In the genomic region with DNA sequence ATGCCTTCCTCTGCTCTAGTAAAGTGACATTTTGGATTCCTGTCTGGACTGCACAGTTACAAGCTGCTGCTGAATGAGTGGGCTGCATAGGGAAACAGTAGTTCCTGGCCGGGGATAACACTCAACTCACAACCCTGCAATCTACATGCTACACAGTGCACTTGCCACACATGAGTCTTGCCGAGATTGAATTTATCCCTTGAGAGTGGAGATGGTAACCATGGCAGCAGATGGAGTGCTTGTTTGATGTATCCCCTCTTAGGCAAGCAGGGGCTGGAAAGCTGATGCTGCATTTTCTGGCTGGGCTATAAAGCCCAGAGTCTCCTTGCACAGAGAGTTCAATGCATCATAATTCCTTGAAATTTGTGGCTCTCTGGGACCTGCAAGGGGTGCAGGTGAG, we compare ENCODE assay signal across 12 mouse cellular contexts.
DNase-seq lines count a peak whose midpoint lies in the region; ATAC-seq and TF ChIP-seq lines count a peak whose summit lies in the region.
"Had no signal": no experiment of that assay in that cellular context is flagged by ENCODE, and none has a peak within 500 bp of the region (broad histone marks: within the 10 kb centered on the region; RNA-seq: fewer than 3 reads in every experiment).

No protein-coding gene starts in this region.

- no peak for TF ChIP-seq CTCF in hindbrain, postnatal 0 days (IDR thresholded peaks at IDR 0.05; ENCODE audit: low read depth)

- no peak for DNase-seq in frontal cortex, postnatal 25 days (ENCODE audit: low spot score in 2 of 2)
- DNase-seq in hindbrain, postnatal 0 days (ENCODE audit: low spot score): peak; percentile 78
- DNase-seq in gastrocnemius, postnatal 36 days: no peak
- no peak for DNase-seq in c-Kit-positive CD71-positive TER-119-positive erythroid progenitor cells, embryonic 14.5 days (ENCODE audit: low spot score)
- DNase-seq in left cerebral cortex, postnatal 4 days: no peak
- DNase-seq: cerebellum, adult 11 months; heart, adult 18-20 months had no signal

- no peak overlapping the region for H3K4me2 ChIP-seq in forebrain, embryonic 12.5 days
- H3K4me2 ChIP-seq in hindbrain, postnatal 0 days (ENCODE audit: low read depth, low read length): no peak overlapping the region
- no peak overlapping the region for H3K4me2 ChIP-seq in neural tube, embryonic 12.5 days (replicated peaks)
- H3K4me2 ChIP-seq: limb, embryonic 15.5 days had no signal

- no peak overlapping the region for H3K4me3 ChIP-seq in forebrain, embryonic 12.5 days (replicated peaks)
- no peak overlapping the region for H3K4me3 ChIP-seq in hindbrain, postnatal 0 days (ENCODE audit: low read length)
- no peak overlapping the region for H3K4me3 ChIP-seq in neural tube, embryonic 12.5 days
- H3K4me3 ChIP-seq: limb, embryonic 15.5 days had no signal

- H3K9ac ChIP-seq in forebrain, embryonic 12.5 days: no peak overlapping the region
- H3K9ac ChIP-seq in hindbrain, postnatal 0 days (replicated peaks; ENCODE audit: low read length): no peak overlapping the region
- no peak overlapping the region for H3K9ac ChIP-seq in neural tube, embryonic 12.5 days
- H3K9ac ChIP-seq: limb, embryonic 15.5 days had no signal

- H3K9me3 ChIP-seq in forebrain, embryonic 12.5 days: no peaks in the 10 kb centered on the region
- H3K9me3 ChIP-seq in hindbrain, postnatal 0 days (ENCODE audit: low read length): no peaks in the 10 kb centered on the region
- H3K9me3 ChIP-seq in neural tube, embryonic 12.5 days: no peaks in the 10 kb centered on the region
- H3K9me3 ChIP-seq: limb, embryonic 15.5 days had no signal

- intact Hi-C loops in gastrocnemius, postnatal 36 days (cut with DNase I): no loop called here
- intact Hi-C loops in left cerebral cortex, postnatal 4 days (cut with DNase I): no loop called here

- H3K36me3 ChIP-seq in forebrain, embryonic 12.5 days (replicated peaks): no peaks in the 10 kb centered on the region
- H3K36me3 ChIP-seq in hindbrain, postnatal 0 days (ENCODE audit: insufficient read depth, low read length): no peaks in the 10 kb centered on the region
- no peaks in the 10 kb centered on the region for H3K36me3 ChIP-seq in neural tube, embryonic 12.5 days
- H3K36me3 ChIP-seq: limb, embryonic 15.5 days had no signal

- H3K27me3 ChIP-seq in forebrain, embryonic 12.5 days: no peaks in the 10 kb centered on the region
- H3K27me3 ChIP-seq in hindbrain, postnatal 0 days (ENCODE audit: insufficient read depth, low read length): no peaks in the 10 kb centered on the region
- H3K27me3 ChIP-seq in neural tube, embryonic 12.5 days (replicated peaks): no peaks in the 10 kb centered on the region
- H3K27me3 ChIP-seq: limb, embryonic 15.5 days had no signal

- 41% methylated on average over 2 of the region's 2 CpGs for WGBS in forebrain, embryonic 12.5 days
- 11% methylated on average over 2 of the region's 2 CpGs for WGBS in hindbrain, postnatal 0 days
- 30% methylated on average over 2 of the region's 2 CpGs for WGBS in neural tube, embryonic 12.5 days

- ATAC-seq in frontal cortex, adult (ENCODE audit: low TSS enrichment): peak; percentile 64
- ATAC-seq in forebrain, embryonic 12.5 days (ENCODE audit: low FRiP score): peak; percentile 85
- ATAC-seq in hindbrain, postnatal 0 days: peak; percentile 84
- ATAC-seq in neural tube, embryonic 12.5 days (ENCODE audit: low FRiP score, low read depth): peak; percentile 89
- ATAC-seq: lung, postnatal 0 days had no signal

- H3K4me1 ChIP-seq in forebrain, embryonic 12.5 days: peaks cover 21% of the 10 kb centered on the region
- no peaks in the 10 kb centered on the region for H3K4me1 ChIP-seq in hindbrain, postnatal 0 days (ENCODE audit: insufficient read depth, low read length)
- H3K4me1 ChIP-seq in neural tube, embryonic 12.5 days: peaks cover 26% of the 10 kb centered on the region

- peak overlapping the region; percentile 68 for H3K27ac ChIP-seq in forebrain, embryonic 12.5 days
- H3K27ac ChIP-seq in hindbrain, postnatal 0 days: peak overlapping the region; percentile 37; the same call in 1 of the 2 replicates
- no peak overlapping the region; the same call in 1 of the 2 replicates for H3K27ac ChIP-seq in neural tube, embryonic 12.5 days
- H3K27ac ChIP-seq: limb, embryonic 15.5 days had no signal
